Mouse (Mus musculus): ENCODE measurements around the gene Carmil1. TPM values are rescaled to one million over a fixed set of nuclear protein-coding genes. Genes with fewer than 3 reads are reported as not detected.

Gene Carmil1
- total and polyA plus RNA-seq, 3 experiments = 0.15 to 1.2 TPM; not detected in 1

DNA sequence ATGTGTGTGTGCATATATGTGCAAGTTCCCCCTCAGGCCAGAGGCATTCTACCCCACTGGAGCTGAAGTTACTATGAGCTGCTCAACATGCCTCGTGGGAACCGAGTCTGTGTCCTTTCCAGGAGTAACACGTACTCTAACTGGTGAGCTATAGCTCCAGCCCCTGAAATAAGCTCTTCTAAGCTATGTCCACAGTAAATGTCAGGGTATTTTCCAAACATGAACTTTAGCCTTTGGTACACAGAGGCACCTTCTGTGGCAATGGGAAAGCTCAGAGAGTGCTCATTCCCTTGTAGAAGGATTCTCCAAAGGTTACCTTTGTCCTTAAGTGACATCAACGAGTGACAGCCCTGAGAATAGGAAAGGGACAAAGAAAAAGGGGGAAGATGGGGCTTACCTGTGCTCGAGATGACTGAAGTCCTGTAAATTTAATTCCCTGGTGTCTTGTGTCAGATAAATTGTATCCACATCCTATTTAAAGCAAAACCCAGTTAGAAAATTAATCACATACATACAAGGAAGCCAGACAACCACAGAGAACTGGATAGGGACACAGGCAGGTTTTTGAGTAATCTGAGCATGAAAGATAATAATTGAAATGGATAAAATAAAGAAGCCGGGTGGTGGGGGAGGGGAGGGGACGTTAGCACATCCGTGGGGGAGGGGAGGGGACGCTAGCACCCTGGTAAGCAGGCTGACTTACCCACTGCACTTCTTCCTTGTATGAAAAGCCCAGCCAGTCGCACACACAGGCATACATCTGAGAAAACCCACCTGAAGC lies 126.1 kb downstream of the Carmil1 start:
- Histone ChIP-seq H3K27me3 (ENCODE audit: control insufficient read depth in 1 of 2, insufficient read depth in 2 of 2, low read length in 2 of 2) (peaks cover 0 to 1% of the 10 kb centered on the region in 2 experiments; a peak in 2 of 4 replicates), H3K9me3 (replicated peaks; ENCODE audit: insufficient read depth, low read length) (no peaks in the 10 kb centered on the region), H3K4me1 (ENCODE audit: control insufficient read depth in 1 of 2, insufficient read depth in 2 of 2, low read length in 2 of 2) (peaks cover 3 to 12% of the 10 kb centered on the region in 2 experiments), H3K36me3 (ENCODE audit: control insufficient read depth in 1 of 2, insufficient read depth in 2 of 2, low read length in 2 of 2) (peaks cover 0 to 14% of the 10 kb centered on the region in 2 experiments; a peak in 2 of 4 replicates), H3K9ac (ENCODE audit: control insufficient read depth, low read depth, low read length, poor library complexity, severe bottlenecking) (no peak overlapping the region), H3K27ac (ENCODE audit: control insufficient read depth, low read depth, low read length) (no peak overlapping the region), H3K4me3 (ENCODE audit: control insufficient read depth in 1 of 2, insufficient read depth in 1 of 2, low read depth in 2 of 2, low read length in 2 of 2) (no peak overlapping the region), H3K79me2 (ENCODE audit: control insufficient read depth, insufficient read depth, low read length, poor library complexity) (no peaks in the 10 kb centered on the region)
- no peak for DNase-seq (ENCODE audit: low read depth, low spot score)
- TF ChIP-seq TCF12 (IDR thresholded peaks at IDR 0.05; ENCODE audit: low read depth, low read length) (peak; percentile 25; the same call in 1 of the 2 replicates), EP300 (IDR thresholded peaks at IDR 0.05; ENCODE audit: low read depth in 1 of 2, low read length in 2 of 2) (peak in 1 of 2 experiments; percentile 47; a peak in 2 of 4 replicates), RCOR1 (IDR thresholded peaks at IDR 0.05; ENCODE audit: low read depth, low read length) (peak; percentile 55), NELFE (IDR thresholded peaks at IDR 0.05; ENCODE audit: low read depth, low read length) (no peak), NRF1 (IDR thresholded peaks at IDR 0.05; ENCODE audit: insufficient read depth, low read depth, low read length, poor library complexity, severe bottlenecking) (no peak)

DNA sequence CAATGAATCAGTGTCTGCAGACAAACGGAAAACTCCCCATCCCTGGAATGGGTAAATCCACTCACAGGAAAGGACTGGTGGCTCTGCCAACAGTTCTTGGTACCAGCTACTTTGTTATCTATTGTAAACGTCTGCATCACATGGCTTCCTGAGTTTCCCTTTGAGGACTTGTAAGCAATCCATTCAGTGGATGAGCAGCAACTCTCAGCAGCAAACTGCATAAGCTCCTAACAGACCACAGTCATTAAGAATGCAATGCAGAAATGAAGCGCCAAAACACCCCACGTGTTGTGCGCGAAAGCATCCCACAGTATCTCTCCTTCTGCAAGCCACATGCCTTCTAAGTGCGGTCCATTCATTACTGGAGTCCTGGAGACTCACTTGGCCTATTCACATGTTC lies 128.0 kb downstream of the Carmil1 start:
- Histone ChIP-seq H3K36me3 (ENCODE audit: control insufficient read depth in 1 of 2, insufficient read depth in 2 of 2, low read length in 2 of 2) (peaks cover 0 to 5% of the 10 kb centered on the region in 2 experiments; a peak in 1 of 4 replicates), H3K4me1 (ENCODE audit: control insufficient read depth in 1 of 2, insufficient read depth in 2 of 2, low read length in 2 of 2) (peaks cover 0 to 7% of the 10 kb centered on the region in 2 experiments; a peak in 1 of 4 replicates), H3K9ac (ENCODE audit: control insufficient read depth, low read depth, low read length, poor library complexity, severe bottlenecking) (no peak overlapping the region), H3K79me2 (ENCODE audit: control insufficient read depth, insufficient read depth, low read length, poor library complexity) (no peaks in the 10 kb centered on the region), H3K27me3 (ENCODE audit: control insufficient read depth in 1 of 2, insufficient read depth in 2 of 2, low read length in 2 of 2) (peaks cover 1% of the 10 kb centered on the region in 2 experiments; a peak in 2 of 4 replicates), H3K4me3 (ENCODE audit: control insufficient read depth in 1 of 2, insufficient read depth in 1 of 2, low read depth in 2 of 2, low read length in 2 of 2) (no peak overlapping the region), H3K9me3 (replicated peaks; ENCODE audit: insufficient read depth, low read length) (no peaks in the 10 kb centered on the region), H3K27ac (ENCODE audit: control insufficient read depth, low read depth, low read length) (no peak overlapping the region)
- no peak for DNase-seq (ENCODE audit: low read depth, low spot score)
- TF ChIP-seq RCOR1 (IDR thresholded peaks at IDR 0.05; ENCODE audit: low read depth, low read length) (no peak), MXI1 (IDR thresholded peaks at IDR 0.05; ENCODE audit: low read depth, low read length) (no peak), SIN3A (IDR thresholded peaks at IDR 0.05; ENCODE audit: low read length) (no peak), JUND (IDR thresholded peaks at IDR 0.05; ENCODE audit: low read depth, low read length) (no peak), CHD2 (IDR thresholded peaks at IDR 0.05; ENCODE audit: low read length) (no peak), CHD1 (IDR thresholded peaks at IDR 0.05; ENCODE audit: low read depth, low read length) (no peak), NELFE (IDR thresholded peaks at IDR 0.05; ENCODE audit: low read depth, low read length) (no peak), USF2 (IDR thresholded peaks at IDR 0.05; ENCODE audit: borderline replicate concordance in 1 of 2, insufficient read depth in 1 of 2, low read depth in 1 of 2, low read length in 2 of 2) (no peak), ETS1 (IDR thresholded peaks at IDR 0.05; ENCODE audit: low read depth, low read length) (no peak), POLR2AphosphoS2 (IDR thresholded peaks at IDR 0.05; ENCODE audit: low read length) (no peak)

Measured in MEL (cell line).